Mouse (Mus musculus): ENCODE data around the gene Gpr171. TPM values are rescaled to one million over a fixed set of nuclear protein-coding genes. Genes with fewer than 3 reads are reported as not detected.

The Gpr171 gene
- total and polyA plus RNA-seq, 3 experiments = 12.6 to 59.4 (median 20.9) TPM

GRCm38 (mm10) chr3:59150624-59151023 is 49.0 kb upstream of the Gpr171 start:
- TF ChIP-seq IRF4 (IDR thresholded peaks at IDR 0.05; ENCODE audit: low read depth, low read length) (no peak), BHLHE40 (IDR thresholded peaks at IDR 0.05; ENCODE audit: low read depth, low read length) (no peak), POLR2AphosphoS2 (IDR thresholded peaks at IDR 0.05; ENCODE audit: low read depth, low read length) (no peak), SMC3 (IDR thresholded peaks at IDR 0.05; ENCODE audit: low read depth, low read length) (no peak), UBTF (IDR thresholded peaks at IDR 0.05; ENCODE audit: low read depth, low read length) (no peak), GABPA (IDR thresholded peaks at IDR 0.05; ENCODE audit: insufficient replicate concordance, low read depth, low read length) (no peak), ZC3H11A (IDR thresholded peaks at IDR 0.05; ENCODE audit: low read depth, low read length) (no peak), JUN (IDR thresholded peaks at IDR 0.05; ENCODE audit: insufficient read depth, low read depth, low read length) (no peak), CHD1 (IDR thresholded peaks at IDR 0.05; ENCODE audit: low read depth, low read length) (no peak), NRF1 (IDR thresholded peaks at IDR 0.05; ENCODE audit: low read depth, low read length) (no peak)
- DNase-seq (ENCODE audit: extremely low read depth) = no peak
- in situ Hi-C loops (cut with MboI; ENCODE audit: low pct_ligation_motif_present, low pct_unique_long_range_greater_than_20kb, low sequenced_read_pairs) = loop anchor here (25.0 kb wide), 1 partner anchor 587 kb away; the partner anchor contains the start of gene Gm5538
- Histone ChIP-seq H3K9me3 (replicated peaks; ENCODE audit: low read length) (no peaks in the 10 kb centered on the region), H3K36me3 (replicated peaks in 1 of 2; ENCODE audit: control insufficient read depth in 1 of 2, insufficient read depth in 1 of 2, low read length in 1 of 2) (no peaks in the 10 kb centered on the region), H3K9ac (ENCODE audit: insufficient read depth, low read depth) (no peak overlapping the region), H3K4me1 (ENCODE audit: control insufficient read depth in 1 of 2, insufficient read depth in 2 of 2) (peaks cover 4 to 27% of the 10 kb centered on the region in 2 experiments; a peak in 3 of 4 replicates), H3K27me3 (replicated peaks) (no peaks in the 10 kb centered on the region), H3K4me3 (replicated peaks in 1 of 3; ENCODE audit: low read depth in 2 of 3, low read length in 2 of 3, poor library complexity in 1 of 3) (no peak overlapping the region), H3K4me2 (ENCODE audit: insufficient read depth, low read depth, poor library complexity, severe bottlenecking) (no peak overlapping the region), H3K79me2 (replicated peaks; ENCODE audit: control insufficient read depth, extremely low read depth, insufficient read depth, poor library complexity, severe bottlenecking) (no peaks in the 10 kb centered on the region), H3K27ac (ENCODE audit: insufficient read depth, low read depth) (no peak overlapping the region)
- dilution Hi-C loops (cut with MboI; ENCODE audit: extremely low pct_ligation_motif_present, extremely low pct_unique_long_range_greater_than_20kb, low sequenced_read_pairs) = no loop called here

- no peaks in the 10 kb centered on the region for H3K9me3 ChIP-seq (replicated peaks; ENCODE audit: low read length)
- DNase-seq (ENCODE audit: extremely low read depth) = no peak
- H3K4me2 ChIP-seq (ENCODE audit: insufficient read depth, low read depth, poor library complexity, severe bottlenecking) = no peak overlapping the region
- no peak overlapping the region for H3K9ac ChIP-seq (ENCODE audit: insufficient read depth, low read depth)
- H3K27ac ChIP-seq (ENCODE audit: insufficient read depth, low read depth) = no peak overlapping the region
- H3K4me3 ChIP-seq (replicated peaks in 1 of 3; ENCODE audit: low read depth in 2 of 3, low read length in 2 of 3, poor library complexity in 1 of 3) = no peak overlapping the region
- no peak for TF ChIP-seq ELF1 (IDR thresholded peaks at IDR 0.05; ENCODE audit: low read depth, low read length)
- TF ChIP-seq SIN3A (IDR thresholded peaks at IDR 0.05; ENCODE audit: low read length) = 0 out of 2 replicates have a peak, but pooled peaks have one; percentile 43
- H3K4me1 ChIP-seq (ENCODE audit: control insufficient read depth in 1 of 2, insufficient read depth in 2 of 2) = peaks cover 4 to 27% of the 10 kb centered on the region in 2 experiments; a peak in 3 of 4 replicates
- H3K36me3 ChIP-seq (replicated peaks in 1 of 2; ENCODE audit: control insufficient read depth in 1 of 2, insufficient read depth in 1 of 2, low read length in 1 of 2) = no peaks in the 10 kb centered on the region
- dilution Hi-C loops (cut with MboI; ENCODE audit: extremely low pct_ligation_motif_present, extremely low pct_unique_long_range_greater_than_20kb, low sequenced_read_pairs) = no loop called here
- in situ Hi-C loops (cut with MboI; ENCODE audit: low pct_ligation_motif_present, low pct_unique_long_range_greater_than_20kb, low sequenced_read_pairs) = loop anchor here (25.0 kb wide), 1 partner anchor 588 kb away; the partner anchor contains the start of gene Gm5538
- no peaks in the 10 kb centered on the region for H3K79me2 ChIP-seq (replicated peaks; ENCODE audit: control insufficient read depth, extremely low read depth, insufficient read depth, poor library complexity, severe bottlenecking)
- no peaks in the 10 kb centered on the region for H3K27me3 ChIP-seq (replicated peaks)
Measured at GRCm38 (mm10) chr3:59149646-59150045, 48.0 kb upstream of the Gpr171 start.

GRCm38 (mm10) chr3:59145194-59145593 is 43.6 kb upstream of the Gpr171 start:
- in situ Hi-C loops (cut with MboI; ENCODE audit: low pct_ligation_motif_present, low pct_unique_long_range_greater_than_20kb, low sequenced_read_pairs) = no loop called here
- no peaks in the 10 kb centered on the region for H3K9me3 ChIP-seq (replicated peaks; ENCODE audit: low read length)
- H3K4me2 ChIP-seq (ENCODE audit: insufficient read depth, low read depth, poor library complexity, severe bottlenecking) = no peak overlapping the region

More at GRCm38 (mm10) chr3:59145194-59145593, 43.6 kb upstream of the Gpr171 start:
- dilution Hi-C loops (cut with MboI; ENCODE audit: extremely low pct_ligation_motif_present, extremely low pct_unique_long_range_greater_than_20kb, low sequenced_read_pairs) = no loop called here
- Histone ChIP-seq H3K27ac (ENCODE audit: insufficient read depth, low read depth) (no peak overlapping the region), H3K27me3 (replicated peaks) (no peaks in the 10 kb centered on the region), H3K79me2 (replicated peaks; ENCODE audit: control insufficient read depth, extremely low read depth, insufficient read depth, poor library complexity, severe bottlenecking) (no peaks in the 10 kb centered on the region), H3K36me3 (replicated peaks in 1 of 2; ENCODE audit: control insufficient read depth in 1 of 2, insufficient read depth in 1 of 2, low read length in 1 of 2) (no peaks in the 10 kb centered on the region), H3K4me1 (ENCODE audit: control insufficient read depth in 1 of 2, insufficient read depth in 2 of 2) (peaks cover 4 to 20% of the 10 kb centered on the region in 2 experiments; a peak in 3 of 4 replicates), H3K4me3 (replicated peaks in 1 of 3; ENCODE audit: low read depth in 2 of 3, low read length in 2 of 3, poor library complexity in 1 of 3) (no peak overlapping the region), H3K9ac (ENCODE audit: insufficient read depth, low read depth) (no peak overlapping the region)
- no peak for DNase-seq (ENCODE audit: extremely low read depth)
- no peak for TF ChIP-seq CHD2 (IDR thresholded peaks at IDR 0.05; ENCODE audit: low read length)
- no peak for TF ChIP-seq MAFK (IDR thresholded peaks at IDR 0.05; ENCODE audit: insufficient replicate concordance, low read length)
- TF ChIP-seq POLR2A (IDR thresholded peaks at IDR 0.05; ENCODE audit: low read depth, low read length) = no peak
- no peak for TF ChIP-seq USF2 (conservative IDR thresholded peaks at IDR 0.05; ENCODE audit: low read depth, low read length)
- TF ChIP-seq MYC (IDR thresholded peaks at IDR 0.05; ENCODE audit: low read depth, low read length) = no peak
- TF ChIP-seq UBTF (IDR thresholded peaks at IDR 0.05; ENCODE audit: low read depth, low read length) = no peak
- TF ChIP-seq JUND (conservative IDR thresholded peaks at IDR 0.05; ENCODE audit: low read depth, low read length) = no peak
- TF ChIP-seq ZMIZ1 (IDR thresholded peaks at IDR 0.05; ENCODE audit: low read depth, low read length) = no peak
- no peak for TF ChIP-seq EP300 (IDR thresholded peaks at IDR 0.05; ENCODE audit: low read length)
- TF ChIP-seq ELF1 (IDR thresholded peaks at IDR 0.05; ENCODE audit: low read depth, low read length) = no peak
- TF ChIP-seq RCOR1 (conservative IDR thresholded peaks at IDR 0.05; ENCODE audit: low read depth, low read length) = no peak
- TF ChIP-seq MAZ (IDR thresholded peaks at IDR 0.05; ENCODE audit: low read depth, low read length) = no peak
